Mouse (Mus musculus) limb, embryonic 10.5 days (tissue): ENCODE measurements at regions not wholly inside any gene's neighbourhood (a gene's known extent, or its start where the extent isn't known, plus 50 kb on each side); places are given as distances from the start of the nearest gene placed in this dataset.

ENCODE experiments used
- DNase-seq: peaks from one replicate; pipeline ENCODE4 v3.0.0-alpha.2; 2017; ENCODE audit warnings: low spot score
- H3K27ac ChIP-seq: fragments of 300-500 bp; sonication (generic); 2 replicates; pipeline ENCODE4 v1.5.1; 2016; ENCODE audit warnings: mild to moderate bottlenecking
- H3K27me3 ChIP-seq: fragments of 300-500 bp; sonication (generic); 2 replicates; pipeline ENCODE4 v1.6.1; 2016; ENCODE audit warnings: low read depth, mild to moderate bottlenecking; ENCODE audit not compliant: poor library complexity, severe bottlenecking
- H3K36me3 ChIP-seq: fragments of 300-500 bp; sonication (generic); 2 replicates; pipeline ENCODE4 v1.6.1; 2016; ENCODE audit warnings: mild to moderate bottlenecking, moderate library complexity
- H3K4me1 ChIP-seq: fragments of 300-500 bp; sonication (generic); 2 replicates; pipeline ENCODE4 v1.6.1; 2016
- H3K4me3 ChIP-seq: fragments of 300-500 bp; sonication (generic); 2 replicates; pipeline ENCODE4 v1.5.1; 2016; ENCODE audit warnings: mild to moderate bottlenecking, moderate library complexity
- H3K9me3 ChIP-seq: fragments of 300-500 bp; sonication (generic); replicated peaks from 2 replicates; pipeline ENCODE4 v1.6.1; 2016; ENCODE audit warnings: mild to moderate bottlenecking
- WGBS: fragments of 180-500 bp; shearing (Covaris S2); methylation state at CpG from one replicate; pipeline ENCODE4 v1.1.7; 2016; 5-methylcytosine and 5-hydroxymethylcytosine counted together

- Histone ChIP-seq H3K27me3 (no peaks in the 10 kb centered on the region), H3K4me3 (no peak overlapping the region), H3K4me1 (0 out of 2 replicates have a peak, but pooled peaks cover 3% of the 10 kb centered on the region), H3K27ac (0 out of 2 replicates have a peak overlapping the region, but pooled peaks have one; percentile 21), H3K9me3 (no peaks in the 10 kb centered on the region), H3K36me3 (no peaks in the 10 kb centered on the region)
- DNase-seq = no peak
- 75% methylated on average over 6 of the region's 6 CpGs for WGBS
Measured at GRCm38 (mm10) chr9:120852572-120852971, 76.4 kb upstream of the Ctnnb1 start.

GRCm38 (mm10) chr9:120853032-120853597 is 75.9 kb upstream of the Ctnnb1 start:
- no peaks in the 10 kb centered on the region for H3K27me3 ChIP-seq
- 0 out of 2 replicates have a peak, but pooled peaks cover 3% of the 10 kb centered on the region for H3K4me1 ChIP-seq
- no peaks in the 10 kb centered on the region for H3K36me3 ChIP-seq
- no peaks in the 10 kb centered on the region for H3K9me3 ChIP-seq
- H3K27ac ChIP-seq = 0 out of 2 replicates have a peak overlapping the region, but pooled peaks have one; percentile 21
- H3K4me3 ChIP-seq = no peak overlapping the region
- 94% methylated on average over 8 of the region's 8 CpGs for WGBS
- no peak for DNase-seq

GRCm38 (mm10) chr9:120854351-120854750 is 74.7 kb upstream of the Ctnnb1 start:
- Histone ChIP-seq H3K36me3 (no peaks in the 10 kb centered on the region), H3K4me3 (no peak overlapping the region), H3K27ac (no peak overlapping the region), H3K27me3 (no peaks in the 10 kb centered on the region), H3K4me1 (0 out of 2 replicates have a peak, but pooled peaks cover 3% of the 10 kb centered on the region), H3K9me3 (no peaks in the 10 kb centered on the region)
- 90% methylated on average over 7 of the region's 7 CpGs for whole genome bisulfite sequencing
- DNase-seq = no peak

GRCm38 (mm10) chr9:120855293-120856050 is 73.5 kb upstream of the Ctnnb1 start:
- H3K36me3 ChIP-seq = no peaks in the 10 kb centered on the region
- H3K27me3 ChIP-seq = no peaks in the 10 kb centered on the region
- H3K4me1 ChIP-seq = 0 out of 2 replicates have a peak, but pooled peaks cover 3% of the 10 kb centered on the region
- no peaks in the 10 kb centered on the region for H3K9me3 ChIP-seq
- no peak for DNase-seq
- 67% methylated on average over 3 of the region's 3 CpGs for WGBS
- H3K4me3 ChIP-seq = no peak overlapping the region
- no peak overlapping the region for H3K27ac ChIP-seq

- H3K4me1 ChIP-seq = peaks cover 8% of the 10 kb centered on the region; the same call in 1 of the 2 replicates
- DNase-seq = no peak
- no peak overlapping the region for H3K4me3 ChIP-seq
- H3K27ac ChIP-seq = no peak overlapping the region
- no peaks in the 10 kb centered on the region for H3K27me3 ChIP-seq
- no peaks in the 10 kb centered on the region for H3K36me3 ChIP-seq
- 92% methylated on average over 6 of the region's 6 CpGs for WGBS
- H3K9me3 ChIP-seq = no peaks in the 10 kb centered on the region
Measured at GRCm38 (mm10) chr9:120857849-120858510, 71.0 kb upstream of the Ctnnb1 start.

- no peak for DNase-seq
- Histone ChIP-seq H3K4me3 (no peak overlapping the region), H3K36me3 (no peaks in the 10 kb centered on the region), H3K9me3 (no peaks in the 10 kb centered on the region), H3K4me1 (peaks cover 8% of the 10 kb centered on the region; the same call in 1 of the 2 replicates), H3K27me3 (no peaks in the 10 kb centered on the region), H3K27ac (no peak overlapping the region)
- 65% methylated on average over 8 of the region's 8 CpGs for WGBS
Measured at GRCm38 (mm10) chr9:120860969-120861595, 67.9 kb upstream of the Ctnnb1 start.

- Histone ChIP-seq H3K36me3 (no peaks in the 10 kb centered on the region), H3K27ac (no peak overlapping the region), H3K27me3 (no peaks in the 10 kb centered on the region), H3K9me3 (no peaks in the 10 kb centered on the region), H3K4me3 (no peak overlapping the region), H3K4me1 (peaks cover 12% of the 10 kb centered on the region)
- DNase-seq = no peak
- WGBS = 81% methylated on average over 12 of the region's 12 CpGs
Measured at GRCm38 (mm10) chr9:120861788-120862345, 67.1 kb upstream of the Ctnnb1 start.

- H3K4me1 ChIP-seq = peaks cover 18% of the 10 kb centered on the region
Measured at GRCm38 (mm10) chr9:120864410-120864809, 64.6 kb upstream of the Ctnnb1 start.

GRCm38 (mm10) chr9:120866251-120866650 is 62.8 kb upstream of the Ctnnb1 start:
- Histone ChIP-seq H3K9me3 (no peaks in the 10 kb centered on the region), H3K27me3 (no peaks in the 10 kb centered on the region), H3K4me1 (peaks cover 26% of the 10 kb centered on the region), H3K27ac (peak overlapping the region; percentile 46; the same call in 1 of the 2 replicates), H3K4me3 (no peak overlapping the region), H3K36me3 (no peaks in the 10 kb centered on the region)
- 67% methylated on average over 5 of the region's 5 CpGs for WGBS
- no peak for DNase-seq

More at GRCm38 (mm10) chr9:120864410-120864809, 64.6 kb upstream of the Ctnnb1 start:
- 76% methylated on average over 3 of the region's 3 CpGs for WGBS
- no peaks in the 10 kb centered on the region for H3K9me3 ChIP-seq
- no peak overlapping the region for H3K27ac ChIP-seq
- no peaks in the 10 kb centered on the region for H3K36me3 ChIP-seq
- DNase-seq = no peak
- no peak overlapping the region for H3K4me3 ChIP-seq
- no peaks in the 10 kb centered on the region for H3K27me3 ChIP-seq

- DNase-seq = no peak
- H3K27me3 ChIP-seq = no peaks in the 10 kb centered on the region
- no peak overlapping the region for H3K4me3 ChIP-seq
- WGBS = 72% methylated on average over 4 of the region's 4 CpGs
- H3K27ac ChIP-seq = peak overlapping the region; percentile 46; the same call in 1 of the 2 replicates
- H3K9me3 ChIP-seq = no peaks in the 10 kb centered on the region
- peaks cover 25% of the 10 kb centered on the region for H3K4me1 ChIP-seq
- no peaks in the 10 kb centered on the region for H3K36me3 ChIP-seq
Measured at GRCm38 (mm10) chr9:120866709-120867108, 62.3 kb upstream of the Ctnnb1 start.

- 90% methylated on average over 2 of the region's 2 CpGs for WGBS
- no peak for DNase-seq
- Histone ChIP-seq H3K4me3 (no peak overlapping the region), H3K36me3 (no peaks in the 10 kb centered on the region), H3K9me3 (no peaks in the 10 kb centered on the region), H3K27ac (no peak overlapping the region), H3K4me1 (peaks cover 20% of the 10 kb centered on the region), H3K27me3 (no peaks in the 10 kb centered on the region)
Measured at GRCm38 (mm10) chr9:120867861-120868260, 61.2 kb upstream of the Ctnnb1 start.

GRCm38 (mm10) chr9:120868330-120868729 is 60.7 kb upstream of the Ctnnb1 start:
- Histone ChIP-seq H3K4me3 (no peak overlapping the region), H3K27ac (no peak overlapping the region), H3K9me3 (no peaks in the 10 kb centered on the region), H3K27me3 (no peaks in the 10 kb centered on the region), H3K4me1 (peaks cover 20% of the 10 kb centered on the region), H3K36me3 (no peaks in the 10 kb centered on the region)
- DNase-seq = no peak
- 84% methylated on average over 4 of the region's 4 CpGs for WGBS
